Mouse (Mus musculus): ENCODE results near the gene H2-Eb1. TPM values are rescaled to one million over a fixed set of nuclear protein-coding genes. Genes with fewer than 3 reads are reported as not detected.

The H2-Eb1 gene
- total RNA-seq, 2 experiments from 2014 or later = 1.1 to 2.1 TPM

GRCm38 (mm10) chr17:34293533-34293932 is 12.1 kb upstream of the H2-Eb1 start:
- intact Hi-C loops (cut with DNase I) = no loop called here
- H3K27ac ChIP-seq = no peak overlapping the region
- no peak for TF ChIP-seq CTCF (IDR thresholded peaks at IDR 0.05)
- no peak overlapping the region for H3K4me3 ChIP-seq
- no peak for DNase-seq (ENCODE audit: extremely low spot score in 1 of 2, low spot score in 2 of 2)

- TF ChIP-seq CTCF (IDR thresholded peaks at IDR 0.05) = no peak
These were observed 11.4 kb upstream of the H2-Eb1 start for GRCm38 (mm10) chr17:34294249-34294648.

GRCm38 (mm10) chr17:34295307-34295706 is 10.4 kb upstream of the H2-Eb1 start:
- no peak for TF ChIP-seq CTCF (IDR thresholded peaks at IDR 0.05)
- no peak overlapping the region for H3K27ac ChIP-seq
- intact Hi-C loops (cut with DNase I) = no loop called here
- no peak for DNase-seq (ENCODE audit: extremely low spot score in 1 of 2, low spot score in 2 of 2)
- H3K4me3 ChIP-seq = no peak overlapping the region

More at GRCm38 (mm10) chr17:34294249-34294648, 11.4 kb upstream of the H2-Eb1 start:
- H3K4me3 ChIP-seq = no peak overlapping the region
- no peak for DNase-seq (ENCODE audit: extremely low spot score in 1 of 2, low spot score in 2 of 2)
- no peak overlapping the region for H3K27ac ChIP-seq
- intact Hi-C loops (cut with DNase I) = no loop called here

- no peak for TF ChIP-seq CTCF (IDR thresholded peaks at IDR 0.05)
- Histone ChIP-seq H3K4me3 (0 out of 2 replicates have a peak overlapping the region, but pooled peaks have one; percentile 8), H3K27ac (no peak overlapping the region)
- intact Hi-C loops (cut with DNase I) = no loop called here
- DNase-seq (ENCODE audit: extremely low spot score in 1 of 2, low spot score in 2 of 2) = peak; percentile 16 to 33
These were observed 9.5 kb upstream of the H2-Eb1 start for GRCm38 (mm10) chr17:34295891-34296794.

GRCm38 (mm10) chr17:34299356-34299755 is 6.3 kb upstream of the H2-Eb1 start:
- no peak for TF ChIP-seq CTCF (IDR thresholded peaks at IDR 0.05)
- Histone ChIP-seq H3K27ac (no peak overlapping the region), H3K4me3 (no peak overlapping the region)
- intact Hi-C loops (cut with DNase I) = no loop called here
- no peak for DNase-seq (ENCODE audit: extremely low spot score in 1 of 2, low spot score in 2 of 2)

- intact Hi-C loops (cut with DNase I) = no loop called here
- no peak overlapping the region for H3K4me3 ChIP-seq
- no peak overlapping the region for H3K27ac ChIP-seq
- no peak for TF ChIP-seq CTCF (IDR thresholded peaks at IDR 0.05)
- no peak for DNase-seq (ENCODE audit: extremely low spot score in 1 of 2, low spot score in 2 of 2)
These were observed 5.6 kb upstream of the H2-Eb1 start for GRCm38 (mm10) chr17:34300071-34300470.

GRCm38 (mm10) chr17:34300691-34301566 is 4.7 kb upstream of the H2-Eb1 start:
- intact Hi-C loops (cut with DNase I) = no loop called here
- Histone ChIP-seq H3K27ac (no peak overlapping the region), H3K4me3 (no peak overlapping the region)
- TF ChIP-seq CTCF (IDR thresholded peaks at IDR 0.05) = no peak
- DNase-seq (ENCODE audit: extremely low spot score in 1 of 2, low spot score in 2 of 2) = no peak

- Histone ChIP-seq H3K27ac (no peak overlapping the region), H3K4me3 (no peak overlapping the region)
- no peak for TF ChIP-seq CTCF (IDR thresholded peaks at IDR 0.05)
- intact Hi-C loops (cut with DNase I) = no loop called here
- DNase-seq (ENCODE audit: extremely low spot score in 1 of 2, low spot score in 2 of 2) = no peak
These were observed 3.9 kb upstream of the H2-Eb1 start for GRCm38 (mm10) chr17:34301670-34302190.

- H3K4me3 ChIP-seq = no peak overlapping the region
- no peak for TF ChIP-seq CTCF (IDR thresholded peaks at IDR 0.05)
- intact Hi-C loops (cut with DNase I) = no loop called here
- no peak overlapping the region for H3K27ac ChIP-seq
- no peak for DNase-seq (ENCODE audit: extremely low spot score in 1 of 2, low spot score in 2 of 2)
These were observed 1.9 kb upstream of the H2-Eb1 start for GRCm38 (mm10) chr17:34303789-34304188.

GRCm38 (mm10) chr17:34304751-34305150 is 916 bp upstream of the H2-Eb1 start:
- intact Hi-C loops (cut with DNase I) = loop anchor here (5.0 kb wide), 1 partner anchor 42 kb away; no protein-coding TSS in a partner anchor
- DNase-seq (ENCODE audit: extremely low spot score in 1 of 2, low spot score in 2 of 2) = peak; percentile 51 to 59
- TF ChIP-seq CTCF (IDR thresholded peaks at IDR 0.05) = no peak
- H3K27ac ChIP-seq = no peak overlapping the region
- no peak overlapping the region for H3K4me3 ChIP-seq

GRCm38 (mm10) chr17:34306407-34306806 is 740 bp downstream of the H2-Eb1 start:
- H3K27ac ChIP-seq = no peak overlapping the region
- intact Hi-C loops (cut with DNase I) = loop anchor here (5.0 kb wide), 1 partner anchor 44 kb away; no protein-coding TSS in a partner anchor
- H3K4me3 ChIP-seq = no peak overlapping the region
- no peak for DNase-seq (ENCODE audit: extremely low spot score in 1 of 2, low spot score in 2 of 2)
- no peak for TF ChIP-seq CTCF (IDR thresholded peaks at IDR 0.05)

All from left cerebral cortex, adult 2 months (tissue).